Mouse (Mus musculus) mature B cell (primary cell): ENCODE measurements around the gene Ankrd13b.

ENCODE experiments used
- in situ Hi-C: fragments of 300-500 bp; cut with MboI; formaldehyde crosslinking; loops from 2 replicates; pipeline ENCODE4 v1.14.3; 2019

The Ankrd13b gene

GRCm38 (mm10) chr11:77492311-77492871 lies 2.9 kb upstream of the Ankrd13b start:
- in situ Hi-C loops = no loop called here

DNA sequence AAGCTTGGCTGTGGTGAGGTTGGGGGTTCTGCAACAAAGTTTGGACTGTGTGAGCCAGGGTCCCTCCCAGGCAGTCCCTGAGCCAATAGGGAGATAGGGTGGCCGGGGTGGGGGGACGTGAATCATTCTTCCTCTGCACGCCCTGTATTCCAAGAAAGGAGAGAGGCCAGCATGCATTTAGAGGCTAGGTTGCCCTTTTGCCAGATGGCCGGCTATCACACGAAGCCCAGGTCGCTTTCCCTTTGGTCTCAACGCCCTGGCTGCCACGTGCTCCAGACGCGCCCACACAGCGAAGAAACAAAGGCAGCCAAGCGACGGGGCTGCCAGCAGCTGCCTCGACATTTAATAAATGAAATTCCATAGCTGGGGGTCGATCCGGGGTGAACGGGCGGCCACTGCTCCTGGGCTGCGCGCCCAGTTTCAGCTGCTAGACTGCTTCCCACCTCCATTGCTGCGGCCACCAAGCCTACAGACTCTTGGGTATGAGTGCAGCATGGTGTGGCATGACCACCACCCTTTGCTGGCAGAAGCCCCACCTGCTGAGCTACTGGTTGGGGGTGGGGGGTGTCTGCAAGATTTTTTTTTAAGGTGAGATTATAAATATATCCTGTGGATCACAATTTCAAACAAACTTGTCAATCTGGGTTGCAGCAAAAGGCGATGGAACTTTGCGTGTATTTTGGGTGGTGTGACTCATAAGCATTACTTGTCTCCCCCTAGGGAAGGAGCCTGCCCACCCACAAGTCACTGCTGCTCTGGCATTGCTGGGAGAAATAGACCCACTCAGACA lies 2.2 kb upstream of the Ankrd13b start:
- in situ Hi-C loops = no loop called here

- in situ Hi-C loops = no loop called here
These were observed 1.6 kb upstream of the Ankrd13b start for GRCm38 (mm10) chr11:77491123-77491501.

GRCm38 (mm10) chr11:77490451-77490850 lies 973 bp upstream of the Ankrd13b start:
- in situ Hi-C loops = no loop called here

DNA sequence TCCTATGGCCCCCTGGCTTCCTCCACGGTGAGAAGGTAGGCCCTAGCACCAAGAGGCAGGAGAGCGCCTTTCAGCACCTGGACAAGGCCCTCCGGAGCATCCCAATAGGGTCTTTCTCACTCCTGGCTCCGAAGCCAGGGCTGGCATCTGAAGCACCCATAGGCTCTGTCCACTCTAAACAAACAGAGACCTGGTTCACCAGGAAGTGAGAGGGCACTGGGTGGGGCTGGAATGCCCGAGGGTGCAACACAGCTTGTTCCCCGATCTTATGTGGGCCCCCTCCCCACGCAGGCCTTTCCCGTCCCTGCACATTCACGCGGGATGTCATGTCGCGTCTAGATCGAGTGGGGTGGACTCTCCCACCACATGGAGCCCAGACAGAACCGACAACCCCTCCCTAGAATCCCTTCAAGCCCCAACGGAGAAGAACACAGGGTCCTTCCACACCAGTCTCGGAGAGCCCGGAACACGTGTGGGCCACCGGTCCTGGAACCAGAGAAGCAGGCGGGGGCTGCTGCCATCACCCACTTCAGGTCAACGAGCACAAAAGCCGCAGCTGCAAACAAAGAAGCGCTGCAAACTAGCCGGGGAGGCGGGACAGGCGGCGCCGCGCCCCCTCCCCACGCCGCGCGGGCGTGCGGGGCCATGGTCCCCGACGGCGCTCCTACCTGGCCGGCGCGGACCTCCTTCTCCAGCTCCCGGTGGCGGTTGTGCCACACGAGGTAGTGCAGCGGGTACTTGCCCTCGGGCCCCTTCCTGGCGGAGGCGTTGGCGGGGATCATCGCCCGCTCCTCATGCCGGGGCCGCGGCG lies 502 bp downstream of the Ankrd13b start:
- in situ Hi-C loops = no loop called here

- in situ Hi-C loops = no loop called here
These were observed 2.7 kb downstream of the Ankrd13b start for GRCm38 (mm10) chr11:77486798-77487197.

DNA sequence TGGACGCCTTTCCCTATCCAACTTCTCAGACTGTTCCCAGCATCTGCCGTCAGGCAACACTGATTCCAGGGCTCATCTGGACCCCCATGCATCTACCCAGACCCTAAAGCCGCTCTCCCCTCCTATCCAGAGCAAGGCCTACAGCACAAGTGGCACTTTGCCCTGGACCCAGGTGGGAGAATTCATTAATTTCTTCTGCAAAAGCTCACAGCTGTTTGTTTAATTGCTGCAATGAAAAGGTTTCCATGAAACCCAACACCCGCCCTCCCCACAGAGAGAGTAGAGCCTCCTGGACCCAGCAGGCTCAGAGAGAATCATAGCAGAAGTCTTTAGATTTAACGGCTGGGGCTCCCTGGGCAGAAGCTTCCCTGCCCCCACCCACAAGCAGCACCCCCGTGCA lies 4.2 kb downstream of the Ankrd13b start:
- in situ Hi-C loops = no loop called here

DNA sequence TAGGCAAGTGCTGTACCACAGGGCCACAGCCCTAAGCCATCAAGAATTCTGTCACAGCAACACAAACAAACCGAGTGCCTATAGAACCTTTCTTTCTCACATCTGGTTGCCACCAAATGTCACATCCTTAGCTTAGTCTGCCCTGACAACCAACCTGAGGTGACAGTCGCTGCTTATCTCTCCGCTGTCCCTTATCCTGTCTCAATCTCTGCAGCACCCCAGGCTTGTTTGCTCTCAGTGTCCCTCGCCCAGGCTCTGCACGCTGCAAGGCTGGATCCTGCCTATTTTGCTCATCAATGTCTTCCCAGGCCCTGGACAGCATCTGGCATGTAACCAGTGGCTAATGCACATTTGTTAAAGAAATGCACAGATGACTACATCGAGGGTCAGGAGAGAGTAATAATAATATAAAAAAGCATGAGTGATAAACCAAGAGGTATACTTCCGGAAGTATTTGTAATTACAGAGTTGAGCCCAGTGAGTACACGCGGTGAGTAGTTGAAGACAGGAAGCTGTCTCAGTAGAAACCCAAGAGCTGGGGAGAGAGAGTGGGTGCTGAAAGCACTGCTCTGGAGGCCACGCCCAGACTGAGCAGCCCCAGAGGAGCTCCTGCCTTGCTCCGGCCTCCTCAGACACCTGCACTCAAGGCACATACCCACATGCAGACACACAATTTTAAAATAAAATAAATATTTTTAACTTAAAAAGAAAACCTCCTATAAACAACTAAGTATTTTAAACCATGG lies 5.8 kb downstream of the Ankrd13b start:
- in situ Hi-C loops = no loop called here

GRCm38 (mm10) chr11:77483043-77483442 lies 6.4 kb downstream of the Ankrd13b start:
- in situ Hi-C loops = no loop called here

GRCm38 (mm10) chr11:77476895-77477294 lies 12.6 kb downstream of the Ankrd13b start:
- in situ Hi-C loops = no loop called here

DNA sequence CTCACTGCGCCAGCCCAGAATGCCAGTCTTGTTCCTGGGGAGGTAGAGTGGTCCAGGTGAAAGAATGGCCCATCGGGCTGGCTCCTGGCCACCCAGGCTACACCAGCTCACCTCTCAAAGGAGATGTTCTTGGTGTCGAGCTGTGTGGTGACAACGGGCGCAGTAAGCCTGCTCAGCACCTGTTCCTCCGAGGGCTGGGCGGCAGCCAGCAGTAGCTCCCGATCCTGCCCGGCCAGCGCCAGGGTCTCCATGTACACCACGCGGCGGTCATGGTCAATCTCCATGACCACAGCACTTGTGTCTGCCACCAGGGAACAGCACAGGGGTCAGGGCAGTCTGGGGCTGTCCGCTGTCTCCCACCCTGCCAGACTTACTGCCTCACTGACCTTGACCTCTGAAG lies 13.3 kb downstream of the Ankrd13b start:
- in situ Hi-C loops = no loop called here

DNA sequence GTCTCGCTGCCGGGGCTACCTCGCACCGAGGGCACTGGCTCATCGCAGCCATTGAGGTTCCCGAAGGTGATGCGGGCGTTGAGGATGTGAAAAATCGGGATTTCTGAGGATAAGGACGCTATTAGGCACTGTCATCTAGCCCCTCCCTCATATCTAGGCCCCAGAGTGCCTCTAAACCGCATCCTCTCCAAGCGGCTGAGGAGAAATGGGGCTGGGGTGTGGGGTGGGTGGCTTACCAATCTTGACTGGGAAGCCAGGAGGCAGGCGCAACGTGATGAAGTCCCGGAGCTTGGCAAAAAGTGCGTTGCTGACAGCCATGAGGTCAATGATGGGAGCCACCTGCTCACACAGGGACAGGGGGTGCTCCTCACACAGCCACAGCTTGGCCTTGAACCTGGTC lies 16.7 kb downstream of the Ankrd13b start:
- in situ Hi-C loops = no loop called here

- in situ Hi-C loops = no loop called here
These were observed 18.1 kb downstream of the Ankrd13b start for GRCm38 (mm10) chr11:77471407-77471806.

DNA sequence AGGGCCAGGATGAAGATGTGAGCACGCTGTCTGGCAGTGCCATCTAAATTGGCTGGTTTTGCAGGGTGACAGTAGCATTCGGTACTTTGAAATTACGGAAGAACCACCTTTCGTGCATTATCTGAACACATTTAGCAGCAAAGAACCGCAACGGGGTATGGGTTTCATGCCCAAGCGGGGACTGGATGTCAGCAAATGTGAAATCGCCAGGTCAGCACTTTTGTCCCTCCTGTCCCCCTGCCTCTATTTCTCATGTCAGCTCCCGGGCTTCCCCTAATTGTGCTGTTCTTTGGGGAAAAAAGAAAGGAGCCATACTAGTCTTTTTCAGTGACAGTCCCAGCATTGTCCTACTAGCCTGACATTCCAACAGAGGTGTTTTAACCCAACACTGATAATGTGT lies 21.1 kb downstream of the Ankrd13b start:
- in situ Hi-C loops = no loop called here

DNA sequence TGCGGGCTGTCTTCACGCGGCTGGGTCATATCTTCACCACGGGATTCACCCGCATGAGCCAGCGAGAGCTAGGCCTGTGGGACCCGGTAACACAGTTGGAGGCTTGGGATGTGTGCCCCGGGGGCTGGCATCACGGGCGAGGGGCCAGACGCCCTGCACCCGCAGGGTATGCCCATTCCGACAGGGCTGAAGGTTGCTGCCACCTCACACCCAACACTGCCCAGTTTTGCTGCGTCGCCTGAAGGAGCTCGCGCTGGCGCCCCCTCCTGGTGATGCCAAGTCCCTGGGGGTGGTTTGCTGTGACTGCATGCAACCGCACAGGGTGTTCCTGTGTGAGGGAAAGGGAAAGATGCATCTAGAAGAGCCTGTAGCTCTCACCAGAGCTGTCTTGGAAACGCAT lies 21.7 kb downstream of the Ankrd13b start:
- in situ Hi-C loops = no loop called here

- in situ Hi-C loops = no loop called here
These were observed 22.3 kb downstream of the Ankrd13b start for GRCm38 (mm10) chr11:77467157-77467556.

DNA sequence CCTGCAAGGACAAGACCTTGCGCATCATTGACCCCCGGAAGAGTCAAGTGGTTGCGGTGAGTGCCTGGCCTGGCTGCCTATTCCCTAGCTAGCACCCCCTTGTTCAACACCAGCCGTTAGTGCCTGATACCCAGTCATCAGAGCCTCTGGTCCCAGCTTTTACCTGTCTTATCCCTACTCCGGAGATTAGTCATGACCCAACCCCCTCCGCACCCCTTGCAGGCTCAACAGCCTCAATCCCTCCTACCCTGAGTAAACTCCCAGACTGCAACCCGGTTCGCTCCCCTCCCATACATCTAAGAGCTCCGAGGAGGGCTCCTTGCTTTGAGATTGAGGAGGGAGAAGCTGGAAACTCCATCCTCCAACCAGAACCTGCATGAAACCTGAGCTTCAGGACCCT lies 22.9 kb downstream of the Ankrd13b start:
- in situ Hi-C loops = no loop called here

GRCm38 (mm10) chr11:77465111-77465510 lies 24.4 kb downstream of the Ankrd13b start:
- in situ Hi-C loops = no loop called here

DNA sequence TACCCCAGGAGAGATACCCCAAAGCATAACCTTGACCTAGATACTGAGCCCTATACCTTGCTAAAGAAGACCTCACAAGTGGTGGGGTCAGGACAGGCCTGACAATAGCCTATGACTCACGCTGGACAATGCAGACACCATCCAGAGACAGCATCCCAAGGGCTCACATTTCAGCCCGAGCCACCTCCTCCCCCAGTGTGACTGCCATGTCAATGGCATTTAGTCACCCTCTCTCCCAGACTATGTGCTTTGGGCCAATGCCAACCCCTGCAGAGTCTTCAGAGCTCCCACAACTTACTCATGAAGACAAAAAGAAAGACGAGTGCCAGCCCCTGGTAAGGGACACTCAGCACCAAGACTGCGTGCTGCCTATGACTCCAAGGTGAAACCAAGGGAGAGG lies 24.8 kb downstream of the Ankrd13b start:
- in situ Hi-C loops = no loop called here

GRCm38 (mm10) chr11:77463786-77464185 lies 25.7 kb downstream of the Ankrd13b start:
- in situ Hi-C loops = no loop called here

DNA sequence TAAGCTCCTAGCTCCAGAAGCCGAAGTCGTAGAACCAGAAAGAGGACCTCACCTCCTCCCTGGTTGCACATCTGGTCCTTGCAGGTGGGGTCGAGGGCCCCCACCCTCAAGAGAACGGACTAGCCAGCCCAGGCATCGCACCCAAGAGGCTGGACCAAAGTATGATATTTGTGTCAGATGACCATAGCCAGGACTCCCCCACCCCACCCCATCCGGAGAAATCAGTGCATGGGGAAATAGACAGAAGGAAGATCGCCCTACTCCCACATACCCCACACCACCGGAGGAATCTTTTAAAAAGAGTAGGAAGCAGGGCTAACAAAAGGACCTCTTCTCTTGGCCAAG lies 26.4 kb downstream of the Ankrd13b start:
- in situ Hi-C loops = no loop called here
